Mouse (Mus musculus) midbrain, embryonic 15.5 days (tissue): Measurements from ENCODE around the gene Polr1c. TPM values are rescaled to one million over a fixed set of nuclear protein-coding genes. Genes with fewer than 3 reads are reported as not detected.

Experiments used
- ATAC-seq: fragments of 200-750 bp; cut with Nextera tagmentation; replicated peaks from 2 replicates; pipeline ENCODE4 v1.8.0; 2017; ENCODE audit warnings: moderate TSS enrichment
- H3K27ac ChIP-seq: fragments of 300-500 bp; sonication (generic); 2 replicates; pipeline ENCODE4 v1.5.1; 2015; ENCODE audit warnings: mild to moderate bottlenecking, inconsistent platforms
- H3K27me3 ChIP-seq: fragments of 300-500 bp; sonication (generic); replicated peaks from 2 replicates; pipeline ENCODE4 v1.6.1; 2015; ENCODE audit warnings: inconsistent platforms
- H3K36me3 ChIP-seq: fragments of 300-500 bp; sonication (generic); replicated peaks from 2 replicates; pipeline ENCODE4 v1.6.1; 2015; ENCODE audit warnings: inconsistent platforms
- H3K4me1 ChIP-seq: fragments of 300-500 bp; sonication (generic); 2 replicates; pipeline ENCODE4 v1.6.1; 2015; ENCODE audit warnings: inconsistent platforms
- H3K4me2 ChIP-seq: fragments of 300-500 bp; sonication (generic); 2 replicates; pipeline ENCODE4 v1.6.1; 2015; ENCODE audit warnings: inconsistent platforms, mild to moderate bottlenecking, moderate library complexity
- H3K4me3 ChIP-seq: fragments of 300-500 bp; sonication (generic); 2 replicates; pipeline ENCODE4 v1.5.1; 2015; ENCODE audit warnings: mild to moderate bottlenecking, inconsistent platforms
- H3K9ac ChIP-seq: fragments of 300-500 bp; sonication (generic); 2 replicates; pipeline ENCODE4 v1.6.1; 2015; ENCODE audit warnings: mild to moderate bottlenecking, inconsistent platforms
- H3K9me3 ChIP-seq: fragments of 300-500 bp; sonication (generic); 2 replicates; pipeline ENCODE4 v1.6.1; 2016; ENCODE audit warnings: inconsistent platforms
- WGBS: fragments of 180-500 bp; shearing (Covaris S2); methylation state at CpG from one replicate; pipeline ENCODE4 v1.1.7; 2015; ENCODE audit warnings: mixed read lengths; 5-methylcytosine and 5-hydroxymethylcytosine counted together
- polyA plus RNA-seq: library from polyadenylated mRNA; unstranded; fragments of >200 nt; fragmentation: Nextera tagmentation; extraction: Ambion mirVana; gene quantifications from 2 replicates; pipeline ENCODE4 v1.2.1, GENCODE M21; 2015

The Polr1c gene
- 71.6 and 78.4 TPM in 2 replicates for polyA plus RNA-seq

DNA sequence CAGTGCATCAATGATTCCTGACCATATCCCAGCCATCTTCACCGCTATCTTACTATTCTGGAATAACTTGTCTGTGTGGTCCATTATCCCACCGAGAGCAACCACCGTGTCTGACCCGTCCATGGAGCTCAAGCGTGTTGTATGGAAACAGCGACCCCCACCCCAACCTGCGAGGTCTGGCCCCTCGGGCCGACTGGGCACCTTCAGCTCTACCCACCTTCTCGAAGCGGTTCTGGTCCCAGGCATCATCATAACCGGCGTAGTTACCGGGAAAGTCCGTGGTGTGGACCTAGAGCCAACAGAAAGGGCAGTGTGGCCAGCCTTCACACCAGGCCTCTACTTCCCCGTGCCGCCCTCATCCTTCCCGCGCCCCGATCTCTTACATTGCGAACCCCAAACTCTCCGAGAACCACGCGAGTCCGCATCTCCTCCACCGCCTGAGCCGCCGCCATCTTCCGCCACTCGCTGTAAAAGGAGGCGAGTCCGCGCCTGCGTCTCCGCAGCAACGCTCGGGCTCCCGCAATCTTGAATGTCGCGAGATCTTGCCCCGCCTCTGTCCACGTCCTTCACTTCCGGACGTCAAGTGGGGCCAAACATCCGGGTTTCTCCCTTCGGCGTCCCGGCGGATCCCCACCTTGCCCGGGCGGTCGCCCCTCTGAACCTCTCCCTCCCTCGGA, at the start of gene Polr1c, which contains the start of gene Yipf3:
TSS of gene Polr1c (minus strand) at position 543 of the 677 bp plus-strand sequence.
TSS of gene Yipf3 (plus strand) at position 569 of the 677 bp plus-strand sequence.
- Histone ChIP-seq H3K27me3 (no peaks in the 10 kb centered on the region), H3K4me2 (peak within 1 kb of the TSS; percentile 79), H3K36me3 (peaks cover 58% of the 10 kb centered on the region), H3K9ac (peak within 1 kb of the TSS; percentile 96), H3K4me3 (peak within 1 kb of the TSS; percentile 88), H3K27ac (peak within 1 kb of the TSS; percentile 83), H3K4me1 (peaks cover 26% of the 10 kb centered on the region), H3K9me3 (no peaks in the 10 kb centered on the region)
- peak; percentile 94 for ATAC-seq
- under 1% methylated on average over 53 of the region's 53 CpGs for WGBS

DNA sequence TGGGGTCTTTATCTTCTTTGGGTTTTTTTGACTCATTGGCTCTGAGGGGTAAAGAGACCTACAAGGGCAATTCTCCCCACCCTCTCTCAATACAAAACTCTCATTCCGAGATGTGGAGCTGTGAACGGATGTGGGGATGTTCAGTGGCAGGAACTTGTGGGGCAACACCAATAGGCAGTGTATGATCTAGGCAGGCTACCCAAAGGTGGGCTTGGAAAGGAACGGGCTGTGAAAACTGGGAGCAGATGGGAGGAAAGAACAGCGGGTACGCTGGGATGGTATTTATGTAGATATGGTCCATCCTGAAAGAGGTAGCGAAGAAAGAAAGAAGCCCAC, 49.1 kb upstream of the Polr1c start:
- Histone ChIP-seq H3K4me2 (peak overlapping the region; percentile 69), H3K36me3 (no peaks in the 10 kb centered on the region), H3K27ac (peak overlapping the region; percentile 81), H3K4me3 (peak overlapping the region; percentile 65), H3K27me3 (peaks cover 36% of the 10 kb centered on the region), H3K4me1 (peaks cover 24% of the 10 kb centered on the region), H3K9ac (peak overlapping the region; percentile 54), H3K9me3 (no peaks in the 10 kb centered on the region)
- 7% methylated on average over 6 of the region's 6 CpGs for WGBS
- no peak for ATAC-seq

DNA sequence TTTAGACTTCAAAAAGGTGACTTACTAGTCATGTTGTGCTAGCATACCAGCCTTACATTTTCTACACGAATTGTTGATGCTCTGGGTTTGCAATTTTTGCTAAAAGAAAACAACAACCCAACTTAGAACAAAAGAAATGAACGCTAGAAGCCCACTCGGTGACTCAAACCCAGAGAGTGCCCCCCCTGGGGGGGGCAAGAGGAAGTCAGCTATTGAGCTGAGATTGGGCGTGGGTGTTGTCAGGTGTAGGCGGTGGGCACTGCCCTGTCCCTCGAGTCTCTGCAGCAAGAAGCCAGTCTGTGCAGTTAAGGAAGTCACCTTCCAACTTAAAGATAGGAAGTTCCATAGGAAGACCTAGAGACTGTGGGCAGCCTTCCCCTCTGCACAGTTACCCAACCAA, 48.7 kb upstream of the Polr1c start:
- Histone ChIP-seq H3K9me3 (no peaks in the 10 kb centered on the region), H3K27ac (peak overlapping the region; percentile 81), H3K4me1 (peaks cover 24% of the 10 kb centered on the region), H3K4me2 (peak overlapping the region; percentile 69), H3K9ac (peak overlapping the region; percentile 54), H3K36me3 (no peaks in the 10 kb centered on the region), H3K4me3 (peak overlapping the region; percentile 65), H3K27me3 (peaks cover 36% of the 10 kb centered on the region)
- no peak for ATAC-seq
- 53% methylated on average over 6 of the region's 6 CpGs for WGBS

DNA sequence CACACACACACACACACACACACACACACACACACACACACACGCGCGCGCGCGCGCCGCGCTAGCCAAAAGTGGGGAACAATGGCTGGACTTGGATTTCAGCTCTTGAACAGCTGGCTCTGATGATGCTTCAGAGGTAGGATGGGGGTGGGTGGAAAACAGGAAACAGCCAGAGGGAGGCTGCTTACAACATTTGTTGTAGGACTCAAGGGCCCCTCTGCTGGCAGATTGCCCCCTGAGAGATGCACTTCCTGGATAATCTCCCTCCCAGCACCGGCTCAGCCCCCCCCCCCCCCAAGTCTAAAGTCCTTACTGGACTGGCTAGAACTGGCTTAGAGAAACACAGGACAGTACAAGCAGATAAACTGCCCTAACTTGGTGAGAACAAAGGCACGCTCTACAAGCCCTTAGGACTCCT, 39.8 kb upstream of the Polr1c start:
- WGBS: 79% methylated on average over 11 of the region's 11 CpGs
- Histone ChIP-seq H3K4me1 (peaks cover 7% of the 10 kb centered on the region), H3K4me3 (no peak overlapping the region), H3K9ac (no peak overlapping the region), H3K36me3 (no peaks in the 10 kb centered on the region), H3K9me3 (no peaks in the 10 kb centered on the region), H3K27ac (no peak overlapping the region), H3K4me2 (no peak overlapping the region), H3K27me3 (0 out of 2 replicates have a peak, but pooled peaks cover 4% of the 10 kb centered on the region)
- ATAC-seq: no peak

DNA sequence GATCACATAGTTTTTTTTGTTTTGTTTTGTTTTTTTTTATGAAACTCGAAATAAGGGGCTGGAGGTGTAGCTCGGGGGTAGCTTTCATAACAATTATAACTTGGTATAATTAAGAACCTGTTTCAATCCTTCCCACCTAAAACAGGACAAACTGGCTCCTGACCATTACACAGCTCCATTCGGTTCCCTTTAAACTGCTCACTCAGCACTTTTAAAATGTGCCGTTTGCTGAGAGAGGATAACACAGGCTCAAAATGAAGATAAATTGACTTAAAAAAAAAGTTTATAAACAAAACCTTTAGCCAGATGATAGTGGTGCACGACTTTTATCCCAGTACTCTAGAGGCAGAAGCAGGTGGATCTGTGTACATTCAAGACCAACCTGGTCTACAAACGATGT, 37.6 kb upstream of the Polr1c start:
- WGBS: 71% methylated on average over 6 of the region's 6 CpGs

DNA sequence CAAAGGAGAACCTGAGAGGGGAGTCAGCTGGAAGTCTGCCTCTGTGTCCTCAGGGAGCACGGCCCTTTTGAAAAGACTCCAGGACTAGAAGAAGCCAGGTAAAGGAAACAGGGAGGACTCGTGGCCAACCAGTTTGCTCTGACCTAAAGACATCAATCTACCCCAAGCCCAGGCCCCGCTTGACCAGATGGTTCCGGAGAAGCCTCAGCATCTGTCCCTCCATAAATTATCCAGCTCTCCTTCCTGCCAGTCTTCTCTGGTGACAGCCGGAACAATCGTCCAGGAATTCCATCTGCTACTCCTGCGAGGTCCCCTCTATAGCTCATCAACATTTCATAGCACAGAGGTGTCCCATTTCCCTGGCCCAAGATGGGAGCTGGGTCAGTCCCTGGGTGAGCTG, 36.8 kb upstream of the Polr1c start:
- Histone ChIP-seq H3K9ac (no peak overlapping the region), H3K4me1 (peaks cover 20% of the 10 kb centered on the region), H3K4me2 (no peak overlapping the region), H3K27ac (no peak overlapping the region), H3K9me3 (no peaks in the 10 kb centered on the region), H3K27me3 (no peaks in the 10 kb centered on the region), H3K4me3 (no peak overlapping the region), H3K36me3 (no peaks in the 10 kb centered on the region)
- ATAC-seq: no peak
- WGBS: 50% methylated on average over 7 of the region's 7 CpGs

More for the DNA sequence above, 37.6 kb upstream of the Polr1c start:
- Histone ChIP-seq H3K9ac (no peak overlapping the region), H3K27me3 (no peaks in the 10 kb centered on the region), H3K9me3 (no peaks in the 10 kb centered on the region), H3K4me1 (peaks cover 20% of the 10 kb centered on the region), H3K27ac (no peak overlapping the region), H3K36me3 (no peaks in the 10 kb centered on the region), H3K4me3 (no peak overlapping the region), H3K4me2 (no peak overlapping the region)
- ATAC-seq: no peak

DNA sequence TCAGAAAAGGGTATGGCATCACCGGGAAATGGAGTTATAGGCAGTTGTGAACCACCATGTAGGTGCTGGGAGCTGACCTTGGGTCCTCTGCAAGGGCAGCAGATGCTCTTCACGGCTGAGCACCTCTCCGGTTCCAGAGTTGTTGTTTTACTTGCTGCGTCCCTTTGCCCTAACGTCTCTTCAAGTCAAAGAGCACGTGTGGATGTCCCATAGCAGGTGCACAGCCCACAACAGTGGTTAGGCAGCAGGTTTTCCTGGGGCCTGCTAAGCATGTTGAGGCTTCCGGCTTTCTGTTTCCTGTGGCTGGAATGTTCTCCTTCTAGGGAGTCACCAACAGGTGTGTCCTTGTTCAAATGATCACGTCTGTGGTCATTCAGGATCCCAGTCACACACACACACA, 36.1 kb upstream of the Polr1c start:
- H3K9ac ChIP-seq: no peak overlapping the region
- WGBS: 90% methylated on average over 8 of the region's 8 CpGs
- peaks cover 20% of the 10 kb centered on the region for H3K4me1 ChIP-seq
- H3K4me2 ChIP-seq: no peak overlapping the region
- H3K27me3 ChIP-seq: no peaks in the 10 kb centered on the region
- no peaks in the 10 kb centered on the region for H3K36me3 ChIP-seq
- no peak overlapping the region for H3K4me3 ChIP-seq
- H3K9me3 ChIP-seq: no peaks in the 10 kb centered on the region
- no peak for ATAC-seq
- H3K27ac ChIP-seq: no peak overlapping the region

DNA sequence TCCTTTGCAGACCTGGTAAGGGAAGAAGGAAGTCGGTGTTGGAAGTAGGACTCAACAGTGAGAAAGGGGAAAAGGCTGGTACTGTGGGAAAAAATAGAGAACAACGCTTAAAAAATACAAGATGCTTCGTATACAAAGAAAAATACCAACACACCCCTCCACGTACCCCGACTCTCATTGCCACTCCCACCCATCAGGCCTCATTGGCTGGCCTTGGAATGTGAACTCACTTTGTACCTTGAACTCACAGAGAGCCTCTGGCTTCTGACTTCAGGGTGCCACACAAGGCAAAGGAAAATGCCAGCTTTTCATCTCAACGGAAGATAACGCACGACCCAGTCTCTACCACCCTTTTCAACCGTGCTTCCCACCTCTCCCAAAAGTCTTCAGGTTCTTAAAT, 35.3 kb upstream of the Polr1c start:
- H3K9me3 ChIP-seq: no peaks in the 10 kb centered on the region
- 0 out of 2 replicates have a peak overlapping the region, but pooled peaks have one; percentile 1 for H3K27ac ChIP-seq
- H3K27me3 ChIP-seq: no peaks in the 10 kb centered on the region
- ATAC-seq: no peak
- H3K4me1 ChIP-seq: peaks cover 20% of the 10 kb centered on the region
- H3K9ac ChIP-seq: no peak overlapping the region; the same call in 1 of the 2 replicates
- WGBS: 25% methylated on average over 9 of the region's 9 CpGs
- peak overlapping the region; percentile 57 for H3K4me3 ChIP-seq
- no peaks in the 10 kb centered on the region for H3K36me3 ChIP-seq
- peak overlapping the region; percentile 97 for H3K4me2 ChIP-seq

DNA sequence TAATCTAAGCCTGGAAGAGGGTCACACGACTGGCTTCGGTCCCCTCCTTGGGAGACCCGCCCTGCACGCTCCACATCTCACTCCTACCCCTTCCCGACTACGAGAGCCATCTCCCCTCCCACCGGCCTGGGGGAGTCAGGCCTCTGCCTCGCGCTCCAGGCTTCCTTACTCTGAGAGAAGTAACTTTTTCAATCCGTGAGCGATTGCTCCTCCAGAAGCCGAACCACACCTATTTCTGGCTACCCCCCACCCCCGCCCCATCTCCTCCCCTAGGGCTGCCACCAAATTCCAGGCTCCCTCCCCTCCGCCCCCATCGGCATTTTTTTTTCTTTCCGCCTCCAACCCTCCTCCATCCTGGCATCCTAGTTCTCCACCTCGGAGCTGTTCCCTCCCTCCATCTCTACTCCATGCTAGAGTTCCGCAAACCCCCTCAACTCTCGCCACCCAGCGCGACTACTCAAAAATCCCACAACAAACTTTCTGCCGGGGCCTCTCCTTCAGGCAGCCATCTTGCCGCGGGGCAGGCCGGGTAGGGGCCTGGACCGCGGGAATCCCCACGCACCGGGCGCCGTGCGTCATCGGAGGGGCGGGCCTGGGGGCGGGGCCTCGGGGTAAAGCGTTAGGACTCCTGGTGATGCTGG, 34.7 kb upstream of the Polr1c start, which contains the start of gene Tjap1:
TSS of gene Tjap1 (minus strand) at position 544 of the 641 bp plus-strand sequence.
- Histone ChIP-seq H3K4me2 (peak within 1 kb of the TSS; percentile 97), H3K4me3 (peak within 1 kb of the TSS; percentile 57), H3K9ac (peak within 1 kb of the TSS; percentile 45), H3K27ac (peak within 1 kb of the TSS; percentile 69), H3K27me3 (no peaks in the 10 kb centered on the region), H3K9me3 (no peaks in the 10 kb centered on the region), H3K36me3 (no peaks in the 10 kb centered on the region), H3K4me1 (peaks cover 20% of the 10 kb centered on the region)
- peak; percentile 98 for ATAC-seq
- under 1% methylated on average over 37 of the region's 37 CpGs for WGBS

DNA sequence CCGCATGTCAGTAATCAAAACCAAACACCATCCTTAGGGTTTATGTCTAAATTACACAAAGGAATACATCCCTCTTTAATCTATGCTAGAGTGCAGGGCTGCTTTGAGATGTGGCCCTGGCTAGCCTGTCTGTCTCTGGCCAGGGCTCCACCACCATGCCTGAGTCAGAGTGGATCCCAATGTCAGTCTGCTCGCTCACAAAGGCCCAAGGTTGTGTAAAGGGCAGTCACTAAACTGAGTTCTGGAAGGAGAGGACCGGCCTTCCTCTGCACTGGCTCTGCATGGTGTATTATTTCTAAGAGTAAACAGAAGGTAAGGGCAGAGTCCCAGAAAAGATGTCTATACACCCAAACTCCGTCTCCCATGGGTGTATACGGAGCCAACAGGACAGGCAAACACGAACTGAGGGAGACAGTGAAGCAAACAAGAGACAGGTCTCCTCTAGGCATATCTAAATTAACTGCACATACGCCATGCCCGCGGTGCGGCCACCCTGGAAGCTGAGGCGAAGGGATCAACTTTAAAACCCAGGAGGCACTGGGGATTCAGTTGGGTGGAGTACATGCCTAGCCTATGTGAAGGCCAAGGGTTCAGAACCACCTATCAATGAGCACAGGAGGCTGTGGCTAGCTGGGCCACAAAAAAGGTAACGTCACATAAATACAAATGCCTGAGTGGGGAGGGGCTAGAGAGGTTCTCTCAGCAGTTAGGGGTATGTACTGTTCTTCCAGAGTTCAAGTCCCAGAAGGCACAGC, 30.3 kb upstream of the Polr1c start:
- no peak for ATAC-seq
- peaks cover 17% of the 10 kb centered on the region for H3K4me1 ChIP-seq
- H3K9me3 ChIP-seq: no peaks in the 10 kb centered on the region
- H3K27me3 ChIP-seq: no peaks in the 10 kb centered on the region
- no peaks in the 10 kb centered on the region for H3K36me3 ChIP-seq
- no peak overlapping the region for H3K4me3 ChIP-seq
- H3K9ac ChIP-seq: no peak overlapping the region
- 87% methylated on average over 12 of the region's 12 CpGs for WGBS
- H3K4me2 ChIP-seq: no peak overlapping the region
- H3K27ac ChIP-seq: no peak overlapping the region

DNA sequence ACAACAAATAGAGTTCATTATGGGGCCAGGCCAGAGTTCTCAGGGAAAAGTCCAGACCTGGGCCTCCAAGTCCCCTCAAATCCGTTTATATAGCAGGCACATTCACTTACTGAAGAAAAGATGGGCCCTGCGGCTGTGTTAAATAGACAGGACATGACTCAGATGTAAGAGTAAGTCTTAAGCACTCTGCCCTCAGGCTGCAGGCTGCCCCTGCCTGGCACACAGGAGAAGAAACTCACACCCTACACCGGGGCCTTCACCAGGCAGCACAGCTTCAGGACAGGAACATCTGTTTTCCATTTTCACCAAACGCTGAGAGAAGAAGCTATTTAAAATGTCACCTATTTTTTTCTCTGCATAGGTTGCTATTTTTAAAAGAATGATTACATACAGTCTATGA, 29.7 kb upstream of the Polr1c start:
- Histone ChIP-seq H3K36me3 (no peaks in the 10 kb centered on the region), H3K9ac (no peak overlapping the region), H3K4me2 (no peak overlapping the region), H3K4me1 (peaks cover 14% of the 10 kb centered on the region), H3K27me3 (no peaks in the 10 kb centered on the region), H3K4me3 (no peak overlapping the region), H3K9me3 (no peaks in the 10 kb centered on the region), H3K27ac (no peak overlapping the region)
- WGBS: 89% methylated on average over 4 of the region's 4 CpGs
- ATAC-seq: no peak

DNA sequence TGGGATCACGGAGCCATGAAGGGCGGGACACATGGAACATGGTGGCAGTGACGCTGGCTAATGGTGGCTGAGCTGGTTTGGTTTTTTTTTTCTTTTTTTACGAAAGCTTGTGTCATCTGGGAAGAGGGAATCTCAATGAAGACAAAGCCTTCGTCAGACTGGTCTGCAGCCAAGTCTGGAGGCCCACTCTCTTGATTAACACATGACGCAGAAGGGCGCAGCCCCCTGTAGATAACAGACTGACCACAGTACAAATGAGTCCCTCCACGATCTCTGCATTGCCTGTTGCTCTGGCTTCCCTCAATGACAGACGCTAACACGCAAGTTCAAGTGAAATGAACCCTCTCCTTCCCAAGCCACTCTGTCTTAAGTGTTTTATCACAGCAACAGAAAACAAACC, 27.7 kb upstream of the Polr1c start:
- Histone ChIP-seq H3K9me3 (no peaks in the 10 kb centered on the region), H3K27ac (no peak overlapping the region), H3K36me3 (no peaks in the 10 kb centered on the region), H3K27me3 (no peaks in the 10 kb centered on the region), H3K4me3 (no peak overlapping the region), H3K4me1 (no peaks in the 10 kb centered on the region), H3K9ac (no peak overlapping the region), H3K4me2 (no peak overlapping the region)
- 94% methylated on average over 10 of the region's 10 CpGs for WGBS
- no peak for ATAC-seq
